Mouse (Mus musculus) kidney, adult 2 months (tissue): ENCODE data around the gene Olfr1065.

Experiments used
- CTCF ChIP-seq: fragments of 200-500 bp; conservative IDR thresholded peaks from 2 replicates; pipeline ENCODE4 v1.5.1; 2011; ENCODE audit warnings: low read depth, mild to moderate bottlenecking, control low read depth, low read length, moderate library complexity, mixed read lengths; ENCODE audit not compliant: insufficient read depth, insufficient read length
- POLR2A ChIP-seq: fragments of 200-500 bp; IDR thresholded peaks from one replicate; pipeline ENCODE4 v1.6.1; 2011; ENCODE audit warnings: low read depth, low read length, control low read depth

DNA sequence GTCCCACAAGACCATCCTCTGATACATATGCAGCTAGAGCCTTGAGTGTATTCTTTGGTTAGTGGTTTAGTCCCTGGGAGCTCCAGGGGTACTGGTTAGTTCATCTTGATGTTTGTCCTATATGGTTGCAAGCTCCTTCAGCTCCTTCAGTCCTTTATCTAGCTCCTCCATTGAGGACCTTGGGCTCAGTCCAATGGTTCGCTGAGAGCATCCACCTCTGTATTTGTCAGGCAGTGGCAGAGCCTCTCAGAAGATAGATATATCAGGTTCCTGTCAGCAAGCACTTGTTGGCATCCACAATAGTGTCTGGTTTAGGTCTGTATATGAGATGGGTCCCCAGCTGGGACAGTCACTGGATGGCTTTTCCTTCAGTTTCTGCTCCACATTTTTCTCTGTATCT is 10.0 kb upstream of the Olfr1065 start:
- TF ChIP-seq POLR2A (no peak), CTCF (no peak)
